Mouse (Mus musculus): ENCODE results near the gene Gcgr.
A peak's percentile ranks its signal among the peaks of the same experiment; 100 is the strongest.

The Gcgr gene

DNA sequence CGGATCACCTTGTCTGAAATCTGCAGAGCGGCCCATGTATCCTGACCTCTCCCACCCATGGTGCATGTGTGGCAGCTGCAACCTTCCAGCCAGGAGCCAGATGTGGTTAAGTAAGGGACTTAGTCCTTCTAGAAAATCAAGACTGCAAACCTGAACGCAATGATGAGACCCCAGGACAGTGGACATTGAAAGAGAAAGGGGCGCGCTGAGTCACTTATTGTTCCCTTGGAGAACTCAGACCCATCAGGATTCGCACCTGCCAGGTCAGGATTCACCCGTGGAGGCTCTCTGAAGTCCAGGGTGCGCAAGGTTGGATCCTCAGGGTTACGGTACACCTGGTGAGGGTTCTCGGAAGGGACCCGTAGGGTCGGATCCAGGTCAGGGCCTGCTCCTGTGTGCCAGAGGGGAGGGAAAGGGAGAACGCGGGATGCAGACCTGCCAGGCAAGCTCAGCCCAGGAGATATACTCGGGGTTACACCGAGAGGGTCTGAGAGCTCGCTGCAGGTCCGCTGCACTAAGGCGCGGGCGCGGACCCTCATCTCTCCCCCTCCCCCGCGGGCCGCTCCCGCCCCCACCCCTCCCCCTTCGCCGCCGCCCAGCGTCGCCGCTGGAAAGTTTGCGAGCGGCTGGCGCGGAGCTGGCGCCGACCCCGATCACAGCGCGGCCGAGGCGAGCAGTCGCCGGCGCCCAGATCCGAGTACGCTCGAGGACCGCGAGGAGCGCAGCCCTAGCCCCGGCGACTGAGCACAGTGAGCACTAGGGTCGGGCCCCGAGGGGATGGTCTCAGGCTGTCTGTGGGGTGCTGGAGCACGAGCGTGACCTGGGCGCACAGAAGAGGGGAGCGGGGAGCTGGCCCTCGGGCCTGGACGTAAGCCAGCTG lies at the start of gene Gcgr:
Gene Gcgr, plus strand, starts transcription at position 615 of the 880 bp plus-strand sequence.
- DNase-seq (ENCODE audit: low spot score) = no peak

DNA sequence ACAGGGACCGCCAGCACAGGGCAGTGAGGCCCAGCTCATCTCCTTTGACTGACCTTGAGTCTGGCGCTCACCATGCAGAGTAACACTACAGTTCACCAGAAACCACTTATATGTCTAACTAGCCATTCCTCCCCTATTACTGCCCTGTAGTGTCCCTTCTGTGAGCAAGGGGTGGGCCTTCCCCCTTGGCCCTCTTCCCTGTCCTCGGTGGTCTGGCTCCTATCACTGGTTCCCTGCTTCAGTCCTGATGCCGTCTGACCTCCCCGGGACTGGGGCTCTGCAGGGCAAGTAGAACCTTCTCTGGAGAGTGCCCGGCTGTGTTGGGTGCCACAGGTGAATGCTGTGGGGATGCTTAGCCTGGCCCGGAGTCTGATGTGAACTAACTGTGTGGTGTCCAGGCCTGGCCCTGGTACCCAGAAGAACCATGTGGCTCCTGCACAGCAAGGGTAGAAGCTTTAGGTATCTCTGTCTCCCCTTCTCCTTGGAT lies 47.0 kb upstream of the Gcgr start:
- DNase-seq (ENCODE audit: low spot score) = no peak

DNA sequence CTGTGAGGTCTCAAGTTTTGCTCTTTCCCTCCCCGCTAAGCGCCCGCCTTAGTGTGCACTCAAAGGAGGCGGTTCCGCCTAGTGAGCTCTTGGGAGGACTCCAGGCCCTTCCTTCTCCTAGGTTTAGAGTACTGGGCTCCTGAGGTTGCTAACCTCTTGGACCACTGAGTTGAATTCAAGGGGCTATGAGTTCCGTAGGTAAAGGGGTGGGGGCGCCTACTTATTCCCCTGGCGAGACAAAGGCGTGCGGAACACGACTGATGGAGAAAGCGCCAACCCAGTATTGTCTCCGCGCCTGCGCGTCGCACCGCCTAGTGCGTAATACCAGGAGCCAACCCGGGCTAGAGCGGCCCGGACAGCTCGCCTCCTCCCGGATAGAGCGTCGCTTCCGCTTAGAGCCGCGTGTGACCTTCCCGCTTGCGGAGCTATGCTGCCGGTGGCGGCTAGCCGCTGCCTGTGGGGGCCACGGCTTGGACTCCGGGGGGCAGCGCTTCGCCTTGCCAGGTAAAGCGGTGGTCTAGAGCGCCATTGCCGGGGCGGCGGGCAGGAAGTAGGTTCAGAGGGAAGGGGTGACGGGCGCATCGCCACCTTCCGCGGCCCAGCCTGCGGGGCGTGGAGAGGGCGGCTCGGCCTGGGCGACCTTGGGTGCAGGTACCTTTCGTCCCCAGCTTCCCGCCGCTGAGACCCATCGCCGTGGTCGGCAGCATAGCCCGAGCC lies 46.1 kb upstream of the Gcgr start, which contains the start of gene Mrpl12:
Gene Mrpl12, plus strand, starts transcription at position 349 of the 717 bp plus-strand sequence.
- peak; percentile 73 for DNase-seq (ENCODE audit: low spot score)

DNA sequence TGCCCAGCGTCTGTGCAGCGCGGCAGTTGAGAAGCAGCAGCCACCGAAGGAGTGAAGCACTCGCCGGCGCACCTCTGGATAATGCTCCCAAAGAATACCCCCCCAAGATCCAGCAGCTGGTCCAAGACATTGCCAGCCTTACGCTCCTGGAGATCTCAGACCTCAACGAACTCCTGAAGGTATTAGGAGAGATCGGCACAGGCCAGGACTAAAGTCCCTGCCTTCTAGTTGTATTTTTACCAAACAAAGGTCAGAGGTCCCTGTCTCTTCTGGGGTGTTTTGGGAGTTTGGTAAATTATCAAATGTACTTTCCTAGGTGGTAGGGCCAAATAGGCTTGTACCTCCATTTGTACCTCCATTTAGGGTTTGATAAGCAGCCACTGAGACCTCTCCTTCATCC lies 45.2 kb upstream of the Gcgr start:
- no peak for DNase-seq (ENCODE audit: low spot score)

DNA sequence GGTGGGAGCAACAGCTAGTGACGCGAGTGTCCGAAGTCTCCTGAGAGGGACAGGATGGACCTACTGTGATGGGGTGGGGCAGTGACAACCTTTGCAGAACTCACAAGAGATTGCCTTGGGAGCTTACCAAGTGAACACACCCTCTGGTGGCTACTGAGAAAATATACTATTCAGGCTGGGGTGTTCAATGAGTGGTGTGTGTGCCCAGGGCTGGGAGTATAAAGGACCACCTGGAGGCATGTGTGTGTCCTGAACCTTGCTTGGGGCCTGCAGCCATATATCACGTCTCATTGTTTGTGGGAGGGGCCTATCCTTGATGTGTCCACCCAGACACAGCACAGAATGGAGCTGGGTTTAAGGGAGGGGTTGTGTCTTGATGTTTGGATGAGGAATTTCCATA lies 42.0 kb upstream of the Gcgr start:
- DNase-seq (ENCODE audit: low spot score) = no peak

DNA sequence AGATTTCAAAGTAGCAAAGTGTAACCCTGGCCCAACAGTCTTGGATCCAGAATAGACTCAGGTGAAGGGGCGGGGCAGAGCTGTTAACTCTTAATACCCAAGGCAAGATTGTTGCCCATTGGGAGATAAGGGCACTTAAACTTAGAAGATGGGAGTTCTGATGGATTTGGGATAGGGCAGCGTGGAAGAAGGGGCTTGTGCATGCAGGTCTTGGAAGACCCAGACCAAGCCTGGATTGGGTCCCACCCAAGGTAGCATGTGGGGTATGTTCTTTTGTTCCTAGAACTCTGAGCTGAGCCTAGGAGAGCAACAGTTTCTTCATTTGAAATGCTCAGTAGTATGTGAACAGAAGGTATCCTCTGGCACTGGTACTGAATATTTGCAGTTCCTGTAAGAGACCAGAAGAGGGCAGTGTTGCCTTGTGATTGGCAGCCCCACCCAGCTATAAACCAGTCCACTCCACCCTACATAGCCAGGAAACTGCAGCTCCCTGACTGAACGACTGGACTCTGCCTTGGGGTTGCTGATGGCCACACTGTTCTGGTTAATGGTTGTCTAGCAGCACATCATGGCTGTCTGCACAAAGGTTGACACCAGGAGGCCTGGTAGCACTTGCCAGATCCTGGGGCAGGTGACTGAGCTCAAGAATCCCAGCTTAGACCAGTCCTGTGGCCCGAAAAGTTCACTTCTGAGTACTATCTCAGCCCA lies 41.3 kb upstream of the Gcgr start:
- peak; percentile 67 for DNase-seq (ENCODE audit: low spot score)

DNA sequence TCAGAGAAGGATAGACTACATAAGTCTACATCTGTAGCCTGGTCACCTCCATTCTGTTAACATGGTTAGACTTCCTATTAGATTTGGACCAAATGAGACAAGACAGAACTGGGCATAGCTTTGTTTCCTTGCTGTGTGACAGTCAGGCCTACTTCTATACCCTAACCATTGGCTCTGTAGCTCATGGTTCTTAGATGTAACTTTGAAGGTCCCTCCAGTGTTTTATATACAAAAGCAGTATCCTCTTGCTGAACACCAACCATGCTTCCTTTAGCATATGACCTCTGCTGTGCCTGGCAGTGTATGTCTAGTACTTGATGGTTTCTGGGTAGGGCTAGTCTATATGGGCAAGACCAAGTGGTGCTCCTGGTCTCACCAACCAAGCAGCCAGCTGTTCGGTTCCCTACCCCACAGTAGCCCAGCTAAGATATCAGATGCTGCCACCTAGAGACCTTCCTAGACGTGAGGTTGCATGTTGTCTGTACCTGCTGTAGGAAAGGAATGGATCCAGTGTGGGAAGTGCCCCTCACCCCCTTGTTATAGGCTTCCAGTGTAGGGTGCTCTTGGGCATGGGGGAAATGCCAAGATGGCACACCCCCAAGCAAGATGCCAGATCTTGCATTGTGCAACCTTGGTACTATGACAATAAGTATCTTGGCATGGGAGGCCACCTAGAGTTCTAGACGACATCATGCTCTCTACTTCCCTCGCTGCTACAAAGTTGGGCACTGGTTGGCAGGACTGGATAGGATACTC lies 40.0 kb upstream of the Gcgr start:
- DNase-seq (ENCODE audit: low spot score) = no peak

DNA sequence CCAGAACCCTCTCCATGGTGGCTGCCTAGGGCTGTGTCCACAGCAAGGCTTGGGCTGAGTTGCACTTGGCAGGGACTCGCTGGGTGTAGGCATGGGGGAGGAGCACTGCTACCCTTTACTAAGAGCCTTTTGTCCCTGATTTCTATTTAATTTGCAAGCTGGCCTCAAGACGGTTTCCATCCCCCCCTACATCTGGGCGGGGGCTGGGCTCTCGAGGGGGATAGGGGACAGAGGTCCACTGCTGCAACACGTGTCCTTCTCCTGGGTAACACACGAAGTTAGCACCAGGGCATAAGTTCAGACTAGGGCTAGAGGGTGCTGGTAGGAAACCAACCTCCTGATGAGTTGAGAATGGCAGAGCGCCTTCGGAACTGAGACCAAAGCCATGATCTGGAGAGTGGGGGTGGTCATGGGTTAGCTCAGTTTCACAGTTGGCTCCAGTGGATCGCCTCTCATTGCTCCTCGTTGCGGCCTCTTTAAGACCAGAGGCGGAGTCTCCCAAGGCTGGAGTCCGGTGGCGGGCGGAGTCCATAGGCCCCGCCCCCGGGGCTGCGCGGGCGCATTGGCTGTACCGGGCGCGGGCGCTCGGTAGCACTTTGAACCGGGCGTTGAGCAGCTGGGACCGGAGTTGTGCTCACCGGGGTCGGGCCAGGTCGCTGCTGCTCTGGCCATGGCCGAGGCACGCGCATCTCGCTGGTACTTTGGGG lies 39.0 kb upstream of the Gcgr start, which contains the start of gene Slc25a10:
Gene Slc25a10, plus strand, starts transcription at position 524 of the 707 bp plus-strand sequence.
- DNase-seq (ENCODE audit: low spot score) = peak; percentile 82

DNA sequence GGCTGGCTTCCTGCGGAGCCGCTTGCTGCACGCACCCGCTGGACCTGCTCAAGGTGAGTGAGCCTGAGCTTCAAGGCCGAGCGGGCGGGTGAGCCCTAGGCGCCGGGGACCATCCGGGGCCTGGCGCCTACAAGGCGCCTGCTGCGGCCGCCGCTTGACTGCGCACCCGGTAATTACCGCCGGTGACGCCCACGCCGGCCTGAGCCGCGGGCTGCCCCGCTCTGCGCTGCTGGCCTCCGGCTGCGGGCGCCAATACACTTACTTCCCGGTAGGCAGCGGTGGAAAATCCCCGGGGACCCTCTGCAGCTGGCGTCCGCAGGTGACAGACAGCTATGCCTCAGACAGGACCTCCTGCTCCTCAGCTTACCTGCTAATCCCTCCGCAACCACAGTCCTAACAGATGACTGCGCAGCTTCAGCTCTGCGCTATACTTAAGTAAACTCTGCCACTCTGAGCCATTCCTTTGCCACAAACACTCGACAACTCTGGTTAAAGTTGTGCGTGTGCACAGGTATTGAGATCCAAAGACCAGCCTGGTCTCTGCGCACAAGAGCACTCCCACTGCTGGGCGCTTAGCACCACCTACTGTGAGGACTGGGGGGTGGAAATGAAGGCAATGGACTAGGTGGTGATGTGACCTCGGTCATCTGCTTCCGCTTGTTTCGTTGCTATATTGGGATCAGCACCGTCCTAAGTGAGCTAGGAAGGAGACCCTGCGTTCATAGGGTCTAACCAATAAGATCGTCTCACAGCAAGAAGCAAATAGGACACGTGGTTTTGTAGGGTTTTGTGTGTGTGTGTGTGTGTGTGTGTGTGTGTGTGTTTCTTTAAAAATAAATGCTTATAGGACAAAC lies 38.2 kb upstream of the Gcgr start:
- no peak for DNase-seq (ENCODE audit: low spot score)

DNA sequence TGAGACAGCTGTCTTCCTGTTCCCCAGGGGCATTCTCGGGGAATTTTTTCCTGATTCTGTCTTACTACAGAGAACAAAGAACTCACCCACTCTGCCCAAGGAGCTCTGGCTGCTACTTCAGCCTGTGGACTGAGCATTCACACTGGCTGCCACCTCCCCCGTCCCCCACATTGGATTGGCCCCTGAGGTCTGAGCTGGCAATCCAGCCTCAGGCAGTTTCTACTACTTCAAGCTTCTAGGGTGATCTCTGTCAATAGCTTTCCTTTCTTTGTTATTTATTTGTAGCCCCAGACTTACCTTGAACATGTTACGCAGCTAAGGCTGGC lies 37.7 kb upstream of the Gcgr start:
- DNase-seq (ENCODE audit: low spot score) = no peak

DNA sequence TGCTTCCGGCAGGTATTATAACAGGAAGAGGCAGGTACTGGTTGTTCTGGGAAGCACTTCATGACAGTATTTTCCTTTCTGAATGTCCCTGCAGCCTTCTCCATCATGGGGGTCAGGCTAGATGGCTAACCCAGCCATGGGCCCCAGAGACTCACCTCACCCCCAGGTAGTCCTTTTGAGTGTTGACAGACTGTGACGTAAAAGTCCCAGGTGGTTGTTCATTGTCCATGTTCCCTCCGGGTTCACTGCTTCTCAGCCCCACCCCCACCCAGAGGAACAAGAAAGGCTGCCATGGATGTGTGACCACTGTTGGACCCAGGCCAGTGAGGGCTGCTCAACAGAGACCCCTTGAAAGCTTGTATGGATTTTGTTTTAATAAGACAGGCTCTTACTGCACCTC lies 37.1 kb upstream of the Gcgr start:
- no peak for DNase-seq (ENCODE audit: low spot score)

DNA sequence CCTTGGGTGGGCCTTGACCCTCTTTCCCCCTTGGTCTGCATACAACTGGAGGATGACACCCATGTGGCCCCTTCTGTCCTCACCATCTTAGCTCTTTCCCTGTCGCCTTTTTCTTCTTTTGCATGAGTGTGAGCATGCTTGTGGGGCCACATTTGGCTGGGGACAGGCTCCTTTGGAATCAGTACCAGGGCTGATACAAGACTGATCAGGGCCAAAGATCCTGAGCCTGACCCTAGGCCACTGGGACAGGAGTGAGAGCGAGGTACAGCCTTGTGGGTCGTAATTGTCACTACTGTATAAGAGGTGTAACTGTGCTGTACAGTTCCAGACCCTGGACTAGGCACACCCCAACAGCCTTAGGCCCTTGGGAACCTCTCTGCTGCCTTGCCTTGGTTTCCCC lies 36.6 kb upstream of the Gcgr start:
- no peak for DNase-seq (ENCODE audit: low spot score)

DNA sequence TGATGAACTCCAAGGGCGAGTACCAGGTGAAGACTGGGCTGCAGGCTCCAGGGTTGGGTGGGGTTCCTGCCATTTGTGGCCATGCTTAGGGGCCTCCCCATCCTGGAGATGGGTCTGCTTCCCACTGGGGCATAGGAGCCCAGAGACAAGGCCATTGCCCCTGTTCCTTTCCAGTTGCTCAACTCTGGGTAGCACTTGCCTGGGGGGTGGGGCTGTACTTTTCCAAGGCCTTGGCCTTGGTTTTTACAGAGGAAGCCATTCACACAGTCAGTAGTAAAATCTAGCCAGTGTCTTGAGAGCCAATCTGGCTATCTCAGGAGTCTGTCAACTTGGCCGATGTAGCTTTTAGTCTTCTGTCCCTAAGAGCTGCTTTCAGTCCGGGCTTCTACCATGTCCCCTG lies 33.1 kb upstream of the Gcgr start:
- DNase-seq (ENCODE audit: low spot score) = no peak

DNA sequence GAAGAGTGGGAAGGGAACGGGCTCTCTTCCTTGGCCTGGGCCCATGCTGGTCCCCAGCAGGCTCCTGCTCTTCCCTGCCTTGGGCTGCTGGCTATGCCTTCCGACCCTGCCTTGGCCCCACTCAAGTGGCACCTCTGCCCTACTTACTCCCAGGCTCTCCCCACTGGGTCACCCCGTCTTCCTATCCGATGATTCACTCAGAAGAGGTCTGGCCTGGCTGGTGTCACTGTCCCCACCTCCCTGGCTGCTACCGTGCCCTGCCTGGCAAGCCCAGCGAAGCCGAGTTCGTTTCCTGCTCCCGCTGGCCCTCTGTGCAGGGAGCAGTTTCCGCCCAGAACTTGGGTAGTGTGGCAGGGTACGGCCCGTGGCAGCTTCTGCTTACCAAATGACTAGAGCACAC lies 32.3 kb upstream of the Gcgr start:
- DNase-seq (ENCODE audit: low spot score) = no peak

DNA sequence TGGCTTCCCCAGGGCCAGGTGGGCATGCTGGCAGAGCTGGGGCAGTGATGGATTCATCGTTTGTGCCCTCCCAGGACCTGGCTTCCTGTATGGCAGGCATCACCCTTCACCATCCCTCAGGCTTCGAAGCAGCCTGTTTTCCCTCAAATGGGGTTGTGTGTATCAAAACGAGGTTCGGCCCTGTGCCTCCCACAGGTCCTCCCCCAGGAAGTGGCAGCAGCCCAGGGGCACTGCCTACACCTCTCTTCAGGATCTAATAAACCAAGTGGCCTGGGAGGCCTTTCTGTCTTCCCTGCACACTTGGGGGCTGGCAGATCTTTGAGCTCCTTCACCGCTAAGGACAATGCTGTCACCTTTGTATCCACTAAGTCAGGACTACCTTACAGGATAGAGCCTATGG lies 31.6 kb upstream of the Gcgr start:
- no peak for DNase-seq (ENCODE audit: low spot score)

DNA sequence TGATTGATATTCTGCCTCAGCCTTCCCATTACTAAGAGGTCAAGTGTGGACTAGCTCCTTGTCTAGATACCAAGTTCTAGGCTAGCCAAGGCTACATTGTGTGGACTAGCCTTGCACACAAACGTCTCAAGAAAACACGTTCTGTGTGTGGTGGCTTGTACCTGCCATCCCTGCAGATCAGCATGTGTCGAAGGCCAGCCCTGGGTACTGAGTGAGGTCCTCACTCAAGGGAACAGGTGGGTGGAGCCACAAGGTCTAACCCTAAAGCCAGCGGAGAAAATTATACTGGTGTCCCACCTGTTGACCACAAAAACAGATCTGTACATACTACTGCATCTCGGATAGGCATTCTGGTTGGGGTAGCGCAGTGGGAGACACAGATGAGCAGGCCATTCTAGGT lies 30.6 kb upstream of the Gcgr start:
- no peak for DNase-seq (ENCODE audit: low spot score)

DNA sequence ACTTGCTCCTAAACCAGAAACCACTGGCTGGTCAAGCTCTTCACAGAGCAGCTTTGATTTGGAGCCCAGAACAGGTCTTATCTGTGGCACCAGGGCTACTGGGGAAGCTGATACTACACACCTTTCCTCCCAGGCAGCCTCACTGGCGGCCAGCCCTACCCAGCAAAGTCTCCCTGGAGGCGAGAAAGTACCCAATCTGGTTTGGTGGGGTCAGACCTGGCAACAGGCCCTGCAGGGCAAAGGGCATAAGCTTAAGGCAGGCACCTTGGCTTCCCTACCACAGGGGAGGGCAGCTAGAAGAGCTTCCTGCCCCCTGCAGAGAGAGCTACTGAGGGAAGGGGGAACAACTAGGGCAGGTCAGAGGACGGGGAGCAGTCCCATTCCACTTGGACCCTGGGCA lies 30.1 kb upstream of the Gcgr start:
- DNase-seq (ENCODE audit: low spot score) = no peak

DNA sequence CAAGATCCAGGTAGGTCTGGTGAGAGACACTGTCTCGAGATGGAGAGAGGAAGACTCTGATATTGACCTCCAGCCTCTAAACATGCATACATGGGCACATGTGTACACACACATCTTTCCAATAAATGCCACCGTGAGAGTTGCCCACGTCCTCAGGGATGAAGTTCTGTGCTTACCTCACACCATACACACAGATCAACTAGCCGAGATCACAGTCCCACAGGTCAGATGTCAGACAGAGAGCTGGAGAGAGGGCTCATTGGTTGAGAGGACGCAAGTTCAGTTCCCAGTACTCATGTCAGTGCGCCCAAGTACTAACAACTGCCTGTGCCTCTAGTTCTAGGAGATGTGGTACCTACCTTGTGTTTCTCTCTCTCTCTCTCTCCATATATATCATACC lies 29.5 kb upstream of the Gcgr start:
- DNase-seq (ENCODE audit: low spot score) = no peak

DNA sequence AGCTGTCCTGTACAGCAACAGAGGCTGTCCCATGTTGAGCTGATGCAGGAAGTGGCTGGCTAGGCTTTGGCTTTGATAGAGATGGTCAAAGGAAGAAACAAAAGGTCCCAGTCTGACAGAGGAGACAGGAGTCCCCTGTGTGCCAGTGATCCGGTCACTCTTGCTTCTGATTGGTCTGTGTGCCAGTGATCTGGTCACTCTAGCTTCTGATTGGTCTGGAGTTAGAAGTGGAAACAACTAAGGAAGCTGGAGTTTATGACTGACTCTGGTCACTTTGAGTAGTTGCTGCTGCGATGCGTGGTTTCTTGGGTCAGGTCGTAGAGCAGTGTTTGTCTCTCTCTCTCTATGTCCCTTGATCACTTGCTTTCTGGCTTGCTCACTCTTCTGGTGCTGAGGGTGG lies 28.8 kb upstream of the Gcgr start:
- DNase-seq (ENCODE audit: low spot score) = no peak

DNA sequence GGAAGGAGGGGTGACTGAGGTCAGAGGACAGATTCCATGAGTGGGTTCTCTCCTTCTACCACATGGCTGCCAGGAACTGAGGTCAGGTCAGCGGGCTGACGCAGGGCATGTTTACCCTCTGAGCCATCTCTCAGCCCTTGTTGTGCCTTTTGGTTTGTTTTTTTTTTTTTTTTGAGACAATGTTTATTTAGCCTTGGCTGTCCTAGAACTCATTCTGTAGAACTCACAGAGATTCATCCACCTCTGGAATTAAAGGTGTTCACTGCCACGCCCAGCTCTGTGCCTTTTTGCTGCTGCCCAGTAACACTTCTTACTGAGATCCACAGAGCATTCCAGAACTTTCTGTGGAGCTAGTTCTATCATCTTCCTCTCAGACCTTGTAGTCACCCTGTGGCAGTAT lies 24.8 kb upstream of the Gcgr start:
- no peak for DNase-seq (ENCODE audit: low spot score)

All from left cerebral cortex, adult 11 months (tissue).